Mouse (Mus musculus) liver, adult 2 months (tissue): ENCODE measurements around the gene Fkbp9. TPM values are rescaled to one million over a fixed set of nuclear protein-coding genes. Genes with fewer than 3 reads are reported as not detected.
"Not testable (repeated sequence)": the region's sequence is repeated elsewhere in the genome, so short reads cannot be mapped to it uniquely, and the experiment has no call there.

ENCODE experiments used
- DNase-seq: peaks from one replicate; pipeline ENCODE4 v3.0.0-alpha.2; 2011; ENCODE audit warnings: low read depth, low spot score; ENCODE audit errors: extremely low read depth
- H3K27ac ChIP-seq: fragments of 200-500 bp; replicated peaks from 2 replicates; pipeline ENCODE4 v1.5.1; 2012; ENCODE audit warnings: low read depth, mild to moderate bottlenecking, control low read depth, inconsistent platforms, low read length; ENCODE audit not compliant: insufficient read depth
- H3K27me3 ChIP-seq: fragments of 200-500 bp; 2 replicates; pipeline ENCODE4 v1.6.1; 2012; ENCODE audit warnings: mild to moderate bottlenecking, moderate library complexity, low read length, inconsistent platforms; ENCODE audit not compliant: control insufficient read depth, insufficient read depth
- H3K36me3 ChIP-seq: fragments of 200-500 bp; 2 replicates; pipeline ENCODE4 v1.6.1; 2012; ENCODE audit warnings: low read length, inconsistent platforms; ENCODE audit not compliant: control insufficient read depth, insufficient read depth
- H3K4me1 ChIP-seq: fragments of 200-500 bp; 2 replicates; pipeline ENCODE4 v1.6.1; 2011; ENCODE audit warnings: low read length; ENCODE audit not compliant: control insufficient read depth, insufficient read depth
- H3K4me3 ChIP-seq: fragments of 200-500 bp; 2 replicates; pipeline ENCODE4 v1.5.1; 2011; ENCODE audit warnings: low read depth, mild to moderate bottlenecking, control low read depth, low read length, moderate library complexity; ENCODE audit not compliant: insufficient read depth
- H3K79me2 ChIP-seq: fragments of 200-500 bp; 2 replicates; pipeline ENCODE4 v1.6.1; 2012; ENCODE audit warnings: inconsistent platforms, mild to moderate bottlenecking, low read length, moderate library complexity; ENCODE audit not compliant: control insufficient read depth, insufficient read depth
- H3K9ac ChIP-seq: fragments of 200-500 bp; 2 replicates; pipeline ENCODE4 v1.6.1; 2012; ENCODE audit warnings: low read depth, mild to moderate bottlenecking, control low read depth, inconsistent platforms, low read length
- CTCF ChIP-seq: fragments of 200-500 bp; IDR thresholded peaks from 2 replicates; pipeline ENCODE4 v1.5.1; 2011; ENCODE audit warnings: low read depth, low read length, control low read depth
- POLR2A ChIP-seq: fragments of 200-500 bp; IDR thresholded peaks from 2 replicates; pipeline ENCODE4 v1.6.1; 2011; ENCODE audit warnings: low read length, control low read depth; ENCODE audit not compliant: insufficient read depth; ENCODE audit errors: extremely low read depth
- WGBS: fragments of 180-500 bp; shearing (Covaris S2); methylation state at CpG from one replicate; pipeline ENCODE4 v1.1.7; 2018; 5-methylcytosine and 5-hydroxymethylcytosine counted together
- polyA plus RNA-seq: library from polyadenylated mRNA; depleted of rRNA; stranded (reverse); fragments of >200 nt; gene quantifications from 2 replicates; pipeline ENCODE4 v1.2.3, GENCODE M21; 2012
- total RNA-seq: library from RNA; depleted of rRNA; stranded (reverse); fragments of >200 nt; gene quantifications from 2 replicates; pipeline ENCODE4 v1.2.3, GENCODE M21; 2014

The Fkbp9 gene
- total and polyA plus RNA-seq, 2 experiments: 12.6 to 32.2 TPM

DNA sequence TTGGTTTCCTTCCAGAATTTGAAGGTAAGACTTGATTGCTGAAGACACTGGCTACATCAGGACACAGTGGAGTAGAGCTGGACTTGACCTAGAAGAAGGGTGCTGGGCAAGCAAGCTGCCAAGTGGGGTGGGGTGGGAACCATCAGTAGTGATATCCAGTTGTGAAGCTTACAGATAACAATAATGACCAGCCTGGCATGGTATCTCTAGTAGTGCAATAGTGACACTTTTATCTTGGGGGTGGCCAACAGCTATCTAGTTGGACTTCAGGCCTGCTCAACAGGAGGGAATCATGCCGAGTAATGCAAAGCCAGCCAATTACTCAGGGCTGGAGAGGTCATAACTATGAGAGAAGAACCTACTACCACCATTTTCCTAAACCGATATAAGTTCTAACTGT lies 12.5 kb downstream of the Fkbp9 start:
- Histone ChIP-seq H3K9ac (no peak overlapping the region), H3K4me1 (no peaks in the 10 kb centered on the region), H3K27ac (no peak overlapping the region), H3K36me3 (peaks cover 3% of the 10 kb centered on the region), H3K27me3 (no peaks in the 10 kb centered on the region), H3K4me3 (no peak overlapping the region), H3K79me2 (peaks cover 5% of the 10 kb centered on the region; the same call in 1 of the 2 replicates)
- TF ChIP-seq CTCF (no peak), POLR2A (no peak)
- 90% methylated on average over 2 of the region's 2 CpGs for WGBS
- no peak for DNase-seq

DNA sequence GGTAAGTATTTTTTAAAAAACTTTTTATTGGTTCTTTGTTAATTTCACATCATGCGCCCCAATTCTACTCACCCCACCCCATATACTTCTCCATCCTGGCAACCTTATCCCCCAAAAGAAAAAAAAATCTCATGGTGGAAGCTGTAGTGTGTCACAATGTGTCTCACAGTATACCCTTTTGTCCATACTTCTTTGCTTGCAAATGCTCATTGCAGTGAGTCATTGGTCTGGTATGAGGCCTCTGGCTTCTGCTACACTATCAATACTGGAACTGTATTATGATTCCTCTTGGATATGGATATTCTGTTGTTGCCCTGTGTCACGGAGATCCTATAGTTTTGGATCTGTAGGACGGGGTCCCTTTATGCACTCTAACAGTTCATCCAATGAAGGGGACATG lies 17.1 kb downstream of the Fkbp9 start:
- no peaks in the 10 kb centered on the region for H3K79me2 ChIP-seq
- DNase-seq: no peak
- TF ChIP-seq CTCF: no peak
- TF ChIP-seq POLR2A: no peak
- H3K4me1 ChIP-seq: no peaks in the 10 kb centered on the region
- H3K9ac ChIP-seq: no peak overlapping the region
- 96% methylated on average over 3 of the region's 3 CpGs for WGBS
- H3K4me3 ChIP-seq: no peak overlapping the region
- H3K27me3 ChIP-seq: no peaks in the 10 kb centered on the region
- no peak overlapping the region for H3K27ac ChIP-seq
- peaks cover 10% of the 10 kb centered on the region for H3K36me3 ChIP-seq

DNA sequence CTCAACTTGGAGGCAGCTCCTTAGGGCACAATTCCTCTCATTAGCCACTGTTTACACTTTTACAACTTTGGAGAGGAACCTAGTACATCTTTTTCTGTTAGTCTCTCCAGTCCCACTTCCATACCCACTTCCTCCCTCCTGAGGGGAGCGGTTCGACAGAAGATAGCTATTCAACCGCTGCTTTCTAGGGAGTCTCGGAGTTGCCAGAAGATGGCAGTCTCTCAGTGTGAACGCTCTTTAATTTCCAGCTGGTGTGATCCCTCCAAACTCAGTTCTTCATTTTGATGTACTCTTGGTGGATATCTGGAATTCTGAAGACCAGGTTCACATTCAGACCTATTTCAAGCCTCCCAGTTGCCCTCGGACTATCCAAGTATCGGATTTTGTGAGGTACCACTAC lies 18.5 kb downstream of the Fkbp9 start:
- no peaks in the 10 kb centered on the region for H3K27me3 ChIP-seq
- no peaks in the 10 kb centered on the region for H3K79me2 ChIP-seq
- no peak overlapping the region for H3K4me3 ChIP-seq
- H3K27ac ChIP-seq: no peak overlapping the region
- WGBS: 69% methylated on average over 7 of the region's 7 CpGs
- peaks cover 10% of the 10 kb centered on the region for H3K36me3 ChIP-seq
- no peak for TF ChIP-seq POLR2A
- TF ChIP-seq CTCF: peak; percentile 19; the same call in 1 of the 2 replicates
- DNase-seq: no peak
- no peak overlapping the region for H3K9ac ChIP-seq
- H3K4me1 ChIP-seq: no peaks in the 10 kb centered on the region

DNA sequence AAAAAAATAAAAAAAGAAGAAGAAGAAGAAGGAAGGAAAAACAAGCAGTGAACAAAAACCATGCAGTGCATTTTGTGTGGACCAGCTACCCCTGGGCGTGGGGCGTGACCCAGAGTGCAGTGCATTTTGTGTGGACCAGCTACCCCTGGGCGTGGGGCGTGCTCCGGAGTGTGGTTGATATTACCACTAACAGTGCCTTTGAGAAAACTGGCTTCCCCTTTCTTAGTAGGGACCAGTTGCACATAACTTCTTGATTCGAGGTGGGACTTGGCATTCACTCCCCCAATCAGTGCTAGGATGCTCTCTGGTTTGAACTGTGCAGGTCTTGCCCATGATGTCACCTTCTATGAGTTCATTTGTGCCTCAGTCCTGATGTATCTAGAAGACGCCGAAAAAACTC lies 22.9 kb downstream of the Fkbp9 start:
- no peak for TF ChIP-seq POLR2A
- Histone ChIP-seq H3K79me2 (no peaks in the 10 kb centered on the region), H3K4me3 (no peak overlapping the region), H3K36me3 (peaks cover 19% of the 10 kb centered on the region), H3K4me1 (no peaks in the 10 kb centered on the region), H3K27me3 (no peaks in the 10 kb centered on the region), H3K9ac (no peak overlapping the region), H3K27ac (no peak overlapping the region)
- no peak for DNase-seq
- 96% methylated on average over 8 of the region's 8 CpGs for WGBS

DNA sequence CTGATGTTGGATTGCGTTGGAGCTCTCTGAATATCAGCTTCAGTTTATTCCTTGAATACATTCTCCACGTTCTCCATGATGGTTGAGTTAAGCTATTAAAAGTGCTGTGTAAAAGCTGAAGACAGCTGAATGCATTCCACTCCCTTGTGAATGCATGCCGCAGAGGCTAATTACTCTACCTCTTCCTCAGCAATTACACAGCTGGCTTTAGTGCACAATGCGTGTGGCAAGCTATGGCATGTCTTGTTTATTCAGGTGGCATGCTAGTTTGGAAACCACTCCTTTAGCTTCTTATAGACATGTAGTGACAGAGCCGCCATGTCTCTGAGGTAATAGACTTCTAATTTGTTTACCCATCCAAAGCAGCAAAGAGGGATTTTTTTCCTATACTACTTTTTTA lies 24.9 kb downstream of the Fkbp9 start:
- 95% methylated on average over 5 of the region's 5 CpGs for WGBS
- H3K4me3 ChIP-seq: no peak overlapping the region
- H3K27me3 ChIP-seq: no peaks in the 10 kb centered on the region
- H3K9ac ChIP-seq: no peak overlapping the region
- H3K4me1 ChIP-seq: no peaks in the 10 kb centered on the region
- H3K36me3 ChIP-seq: peaks cover 17% of the 10 kb centered on the region
- no peak overlapping the region for H3K27ac ChIP-seq
- TF ChIP-seq CTCF (no peak), POLR2A (no peak)
- H3K79me2 ChIP-seq: no peaks in the 10 kb centered on the region
- DNase-seq: no peak

DNA sequence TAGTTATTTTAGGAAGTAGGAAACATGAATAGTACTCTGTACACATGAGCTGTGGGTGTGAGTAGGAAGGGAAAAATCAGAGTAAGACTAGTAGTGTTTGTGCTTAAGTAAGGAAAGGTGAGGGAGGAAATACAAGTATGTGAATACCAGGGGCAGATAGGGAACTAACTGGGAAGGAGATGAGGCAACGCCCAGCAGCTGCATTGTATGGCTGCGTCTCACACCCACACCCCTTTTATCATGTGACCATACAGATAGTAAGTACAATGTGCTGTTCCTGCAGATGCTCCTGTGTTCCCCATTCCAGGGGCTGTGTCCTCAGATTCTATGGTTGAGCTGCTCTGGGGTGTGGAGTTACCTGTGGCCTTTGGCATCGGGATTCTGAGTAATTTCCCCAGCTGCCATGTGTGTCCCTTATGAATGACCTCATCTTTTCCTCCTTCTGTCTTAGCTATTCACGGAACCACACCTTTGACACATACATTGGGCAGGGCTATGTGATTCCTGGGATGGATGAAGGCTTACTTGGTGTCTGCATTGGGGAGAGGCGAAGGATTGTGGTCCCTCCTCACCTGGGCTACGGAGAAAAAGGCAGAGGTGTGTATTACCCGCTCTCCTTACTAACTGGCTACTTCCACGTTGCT lies 28.5 kb downstream of the Fkbp9 start:
- 92% methylated on average over 8 of the region's 8 CpGs for WGBS
- H3K36me3 ChIP-seq: peaks cover 14% of the 10 kb centered on the region
- H3K79me2 ChIP-seq: no peaks in the 10 kb centered on the region
- DNase-seq: no peak
- no peaks in the 10 kb centered on the region for H3K4me1 ChIP-seq
- no peak overlapping the region for H3K27ac ChIP-seq
- no peak overlapping the region for H3K4me3 ChIP-seq
- no peaks in the 10 kb centered on the region for H3K27me3 ChIP-seq
- no peak for TF ChIP-seq CTCF
- no peak for TF ChIP-seq POLR2A
- no peak overlapping the region for H3K9ac ChIP-seq

DNA sequence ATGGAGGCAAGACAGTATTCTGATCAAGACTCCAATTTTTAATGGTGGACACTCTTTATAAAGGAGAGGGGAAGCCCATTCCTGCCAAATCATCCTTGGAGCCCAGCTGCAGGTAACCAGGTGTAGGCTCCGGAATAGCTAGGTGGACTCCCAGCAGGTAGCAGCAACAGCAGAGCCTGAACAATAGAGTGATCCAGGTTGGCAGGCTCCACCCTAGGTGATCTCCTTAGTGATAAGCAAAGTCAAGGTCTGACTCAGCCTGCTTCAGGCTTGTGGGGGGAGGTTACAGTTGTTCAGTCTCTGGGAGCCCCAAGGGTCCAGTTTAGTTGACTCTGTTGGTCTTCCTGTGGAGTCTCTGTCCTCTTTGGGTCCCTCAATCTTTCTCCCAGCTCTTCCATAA lies 35.0 kb downstream of the Fkbp9 start:
- not testable (repeated sequence) for H3K4me1 ChIP-seq, H3K27me3 ChIP-seq, H3K36me3 ChIP-seq, H3K27ac ChIP-seq, H3K79me2 ChIP-seq, DNase-seq, H3K9ac ChIP-seq, H3K4me3 ChIP-seq
- WGBS: 100% methylated on average over 1 of the region's 1 CpGs
